Mouse (Mus musculus): Measurements from ENCODE around the gene Tmem231. TPM values are rescaled to one million over a fixed set of nuclear protein-coding genes. Genes with fewer than 3 reads are reported as not detected.
A peak's percentile ranks its signal among the peaks of the same experiment; 100 is the strongest.

The Tmem231 gene
- 1 to 10 TPM; 2.0 to 2.4 TPM for total RNA-seq (2021)
- long read RNA-seq, experiment 1, partial matches to known transcripts, result 0 of 3 reads
- long read RNA-seq, experiment 1, other reads (novel, unspliced or antisense), result 0 of 3 reads
- long read RNA-seq, experiment 2, partial matches to known transcripts, result 1 of 2 reads
- long read RNA-seq, experiment 2, other reads (novel, unspliced or antisense), result 0 of 2 reads

- DNase-seq, result peak; percentile 90 to 94
These were observed at the start of gene Tmem231 for GRCm38 (mm10) chr8:111933348-111934076. Tmem231 (minus strand) TSS chr8:111933881.

GRCm38 (mm10) chr8:111982116-111982515 is 48.4 kb upstream of the Tmem231 start:
- DNase-seq, result no peak

- no peak for DNase-seq
These were observed 44.5 kb upstream of the Tmem231 start for GRCm38 (mm10) chr8:111978147-111978546.

GRCm38 (mm10) chr8:111976326-111976725 is 42.6 kb upstream of the Tmem231 start:
- no peak for DNase-seq

GRCm38 (mm10) chr8:111975706-111976105 is 42.0 kb upstream of the Tmem231 start:
- DNase-seq, result no peak

GRCm38 (mm10) chr8:111974138-111974537 is 40.5 kb upstream of the Tmem231 start:
- no peak for DNase-seq

GRCm38 (mm10) chr8:111968991-111969390 is 35.3 kb upstream of the Tmem231 start:
- no peak for DNase-seq

- DNase-seq, result no peak
These were observed 34.9 kb upstream of the Tmem231 start for GRCm38 (mm10) chr8:111968541-111968940.

GRCm38 (mm10) chr8:111967246-111967870 is 33.7 kb upstream of the Tmem231 start:
- DNase-seq, result no peak

- peak in 1 of 2 experiments; percentile 13 for DNase-seq
These were observed 31.3 kb upstream of the Tmem231 start for GRCm38 (mm10) chr8:111964849-111965561.

GRCm38 (mm10) chr8:111964351-111964750 is 30.7 kb upstream of the Tmem231 start:
- DNase-seq, result no peak

- no peak for DNase-seq
These were observed 29.9 kb upstream of the Tmem231 start for GRCm38 (mm10) chr8:111963546-111963945.

- no peak for DNase-seq
These were observed 29.4 kb upstream of the Tmem231 start for GRCm38 (mm10) chr8:111963091-111963490.

GRCm38 (mm10) chr8:111962589-111962988 is 28.9 kb upstream of the Tmem231 start:
- peak in 1 of 2 experiments; percentile 11 for DNase-seq

- no peak for DNase-seq
These were observed 27.6 kb upstream of the Tmem231 start for GRCm38 (mm10) chr8:111961330-111961729.

GRCm38 (mm10) chr8:111960591-111961321 is 27.1 kb upstream of the Tmem231 start:
- DNase-seq, result no peak

GRCm38 (mm10) chr8:111957231-111957630 is 23.6 kb upstream of the Tmem231 start:
- no peak for DNase-seq

GRCm38 (mm10) chr8:111955879-111956278 is 22.2 kb upstream of the Tmem231 start:
- no peak for DNase-seq

- peak; percentile 15 to 22 for DNase-seq
These were observed 21.3 kb upstream of the Tmem231 start for GRCm38 (mm10) chr8:111954844-111955594.

GRCm38 (mm10) chr8:111951936-111952335 is 18.3 kb upstream of the Tmem231 start:
- DNase-seq, result no peak

- no peak for DNase-seq
These were observed 17.6 kb upstream of the Tmem231 start for GRCm38 (mm10) chr8:111951317-111951716.

All from heart, adult 18-20 months (tissue).